Mouse (Mus musculus) urinary bladder, postnatal 4 days (tissue): ENCODE results near the gene Fads6.

Experiments
- DNase-seq, 2 experiments: peaks; one replicate each; pipeline ENCODE4 v3.0.0; 2021 to 2022; ENCODE audit warnings: low spot score in 2 of 2

Gene Fads6

GRCm38 (mm10) chr11:115257775-115258510 is 39.5 kb downstream of the Fads6 start:
- no peak for DNase-seq

GRCm38 (mm10) chr11:115251258-115251657 is 46.2 kb downstream of the Fads6 start:
- DNase-seq = no peak

DNA sequence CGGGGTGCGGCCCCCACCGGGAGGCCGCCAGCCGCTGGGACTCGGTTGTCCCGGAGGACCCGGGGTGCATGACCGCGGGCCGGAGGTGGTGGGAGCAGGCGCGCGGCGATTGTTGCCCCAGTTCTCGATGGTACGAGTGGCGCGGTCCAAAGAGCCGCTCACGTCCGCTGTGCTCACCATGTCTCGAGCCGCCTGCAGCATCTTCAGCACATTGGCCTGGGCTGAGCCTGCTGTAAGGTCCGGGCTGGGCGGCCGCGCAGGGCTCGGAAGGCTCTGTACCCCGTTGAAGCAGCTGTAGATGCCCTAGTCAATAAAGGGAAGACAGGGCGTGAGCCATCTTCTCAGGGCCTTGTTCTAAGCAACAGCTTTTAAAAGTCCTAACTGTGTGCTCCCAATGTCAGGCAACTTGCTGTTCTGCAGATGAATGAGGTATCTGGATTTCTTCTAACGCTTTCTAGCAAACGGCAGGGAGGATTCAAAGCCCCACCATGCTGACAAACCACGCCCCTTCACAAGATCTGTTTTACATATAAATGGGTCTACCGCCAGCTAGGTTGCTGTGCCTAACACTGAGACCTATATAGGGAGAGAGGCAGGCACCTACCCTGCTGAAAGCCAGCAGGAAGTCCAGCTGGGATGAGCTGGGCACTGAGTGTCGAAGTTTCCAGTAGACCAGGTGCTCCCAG is 46.9 kb downstream of the Fads6 start:
- no peak for DNase-seq

DNA sequence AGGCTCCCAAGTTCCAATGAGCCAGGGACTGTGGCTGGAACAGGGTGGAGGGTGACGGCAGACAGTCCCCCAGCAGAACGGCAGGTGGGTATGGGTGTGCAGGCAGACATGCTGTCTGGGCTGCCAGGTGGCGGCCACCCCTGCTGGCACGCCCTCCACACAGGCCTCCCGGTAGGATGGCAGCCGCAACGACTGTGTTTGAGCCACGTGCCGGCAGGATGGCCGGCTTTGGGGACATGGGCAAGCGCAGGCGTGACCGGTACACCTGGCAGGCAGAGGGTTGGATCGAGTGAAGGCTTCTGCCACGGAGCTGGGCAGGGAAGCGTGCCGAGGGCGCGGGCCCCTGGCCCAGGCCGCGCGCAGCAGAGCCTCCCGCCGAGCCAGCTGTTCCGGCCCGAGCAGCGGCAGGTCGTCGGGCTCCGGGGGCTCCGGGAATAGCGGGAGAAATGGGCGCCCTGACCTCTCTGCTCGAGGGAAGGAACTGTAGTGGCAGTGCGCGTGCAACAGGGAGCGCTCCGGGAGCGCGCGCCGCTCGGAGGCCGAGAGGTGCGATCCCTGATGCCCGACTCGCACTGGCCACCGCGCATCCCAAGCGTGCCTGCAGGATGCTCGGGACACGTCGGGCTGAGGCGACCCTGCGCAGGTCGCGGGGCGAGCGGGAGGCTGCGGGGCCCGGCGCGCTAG is 47.6 kb downstream of the Fads6 start:
- no peak for DNase-seq

GRCm38 (mm10) chr11:115247945-115248344 is 49.5 kb downstream of the Fads6 start:
- no peak for DNase-seq

GRCm38 (mm10) chr11:115247240-115247639 is 50.2 kb downstream of the Fads6 start:
- DNase-seq = no peak

- DNase-seq = no peak
Measured at GRCm38 (mm10) chr11:115246386-115246785, 51.1 kb downstream of the Fads6 start.

GRCm38 (mm10) chr11:115244840-115245239 is 52.6 kb downstream of the Fads6 start:
- no peak for DNase-seq

DNA sequence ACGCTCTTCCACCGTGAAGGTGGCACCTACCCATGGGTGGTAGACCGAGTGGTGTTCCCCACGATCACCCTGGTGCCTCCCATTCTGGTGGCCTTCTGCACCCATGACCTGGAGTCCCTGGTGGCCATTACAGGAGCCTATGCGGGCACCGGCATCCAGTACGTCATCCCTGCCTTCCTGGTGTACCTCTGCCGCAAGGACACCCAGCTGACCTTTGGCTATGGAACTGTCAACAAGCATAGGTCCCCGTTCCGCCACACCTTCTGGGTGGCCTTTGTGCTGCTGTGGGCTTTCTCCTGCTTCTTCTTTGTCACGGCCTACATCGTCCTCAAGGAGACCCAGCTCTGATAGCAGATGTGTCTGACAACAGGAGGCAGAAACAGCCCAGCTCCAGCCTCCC is 53.7 kb downstream of the Fads6 start:
- DNase-seq = no peak

DNA sequence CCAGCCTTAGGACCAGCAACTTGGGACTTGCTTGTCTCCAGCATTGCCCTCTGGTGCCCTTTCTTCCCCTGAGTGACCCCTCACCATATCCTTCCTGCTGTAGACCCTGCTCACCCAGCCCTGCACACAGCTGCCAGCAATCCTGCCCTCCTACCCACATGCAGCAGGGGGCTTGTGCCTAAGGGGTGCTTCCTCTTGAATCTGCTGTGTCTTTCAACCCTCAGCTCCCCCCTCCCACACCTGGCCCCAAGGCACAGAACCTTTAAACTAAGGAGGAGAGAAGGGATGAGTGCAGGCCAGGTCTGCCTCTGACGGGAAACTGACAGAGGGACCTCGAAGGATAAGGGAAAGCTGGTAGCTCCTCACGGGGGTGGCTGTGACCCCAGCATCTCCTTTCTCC is 54.7 kb downstream of the Fads6 start:
- DNase-seq = no peak

DNA sequence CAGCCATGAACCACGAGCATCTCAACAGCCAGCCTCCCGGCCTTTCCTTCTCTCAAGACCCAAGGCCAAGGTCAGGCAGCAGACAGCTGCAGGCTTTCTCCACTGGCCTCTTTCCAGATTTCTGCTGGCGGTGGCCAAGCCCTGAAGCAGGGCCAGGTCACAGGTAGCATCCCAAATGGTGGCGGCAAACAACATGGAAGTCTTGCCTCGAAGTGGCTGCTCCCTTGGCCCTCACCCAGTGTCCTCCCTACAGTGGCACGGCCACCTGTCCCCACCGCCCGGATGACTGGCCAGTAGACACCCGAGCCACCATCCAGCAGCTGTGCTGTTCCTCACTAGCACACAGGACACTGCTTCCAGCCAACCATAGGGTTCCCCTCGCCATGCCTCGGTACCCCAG is 56.1 kb downstream of the Fads6 start:
- DNase-seq = no peak

GRCm38 (mm10) chr11:115236570-115236969 is 60.9 kb downstream of the Fads6 start:
- DNase-seq = no peak

- DNase-seq = no peak
Measured at GRCm38 (mm10) chr11:115234320-115235044, 63.0 kb downstream of the Fads6 start.

DNA sequence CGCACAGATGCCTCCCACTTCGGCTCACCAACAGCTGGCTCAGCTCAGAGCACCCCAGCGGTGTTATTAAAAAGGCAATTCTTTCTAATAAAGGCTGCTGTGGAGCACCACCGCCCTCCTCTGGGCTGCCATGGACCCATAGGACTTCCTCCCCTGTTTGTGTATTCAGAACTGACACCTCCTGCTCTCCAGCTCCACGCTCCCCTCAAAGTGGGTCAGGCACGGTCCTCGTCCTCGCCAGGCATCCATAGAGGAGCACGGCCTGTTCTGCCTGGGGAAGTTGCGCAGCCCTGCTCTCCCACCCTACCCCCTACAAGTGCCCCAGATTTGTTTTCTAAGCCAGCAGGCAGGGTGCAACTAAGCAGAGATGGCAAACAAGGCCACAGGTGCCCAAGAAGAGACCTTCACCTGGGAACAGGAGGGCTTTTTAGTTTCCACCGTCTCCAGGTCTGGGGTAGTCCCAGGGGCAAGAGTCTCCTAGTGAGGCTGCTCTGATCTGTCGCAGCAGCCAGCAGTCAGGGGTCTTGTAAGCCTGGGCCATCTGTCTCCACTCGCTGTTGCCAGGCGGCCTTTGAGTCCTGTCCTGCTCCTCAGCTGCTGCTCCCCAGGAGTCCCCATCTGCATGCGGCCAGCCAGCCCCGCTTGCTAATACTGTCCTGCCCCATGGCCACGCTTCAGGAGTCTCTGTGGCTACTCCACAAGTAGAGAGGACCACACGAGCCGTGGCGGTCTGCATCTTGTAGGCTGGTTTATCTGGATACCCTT is 63.8 kb downstream of the Fads6 start:
- DNase-seq = no peak

- DNase-seq = no peak
Measured at GRCm38 (mm10) chr11:115232889-115233288, 64.6 kb downstream of the Fads6 start.

- DNase-seq = no peak
Measured at GRCm38 (mm10) chr11:115231924-115232323, 65.5 kb downstream of the Fads6 start.

DNA sequence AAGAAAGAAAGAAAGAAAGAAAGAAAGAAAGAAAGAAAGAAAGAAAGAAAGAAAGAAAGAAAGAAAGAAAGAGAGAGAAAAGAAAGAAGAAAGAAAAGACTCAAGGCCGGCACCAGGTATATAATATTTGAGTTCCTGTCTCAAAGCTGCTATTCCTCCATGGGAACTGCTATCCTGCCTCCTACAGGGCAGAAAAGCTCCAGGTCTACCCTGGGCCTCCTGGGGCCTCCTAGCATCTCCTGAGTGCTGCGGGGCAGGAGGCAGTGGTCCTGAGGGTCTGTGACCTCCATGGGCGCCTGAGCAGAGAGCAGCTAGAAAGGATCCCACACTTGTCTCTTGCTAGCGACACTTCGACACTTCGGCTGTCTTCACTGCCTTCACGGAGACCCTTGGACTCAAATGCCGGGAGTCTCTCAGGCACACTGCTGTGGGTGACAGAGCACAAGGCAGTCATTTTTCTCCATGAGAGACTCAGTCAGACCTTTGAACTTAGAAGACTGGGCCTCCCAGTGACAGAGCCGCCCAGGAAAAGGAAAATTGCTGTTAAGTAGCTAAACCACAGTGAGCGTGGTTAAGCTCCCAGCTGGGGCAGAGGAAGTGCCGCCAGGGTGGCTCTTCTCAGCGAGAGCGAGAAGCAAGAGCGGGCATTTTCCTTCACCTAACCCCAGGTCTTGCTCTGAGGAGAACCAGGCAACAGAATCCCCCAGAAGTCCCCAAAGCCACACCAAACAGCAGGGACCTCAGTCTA is 66.1 kb downstream of the Fads6 start:
- no peak for DNase-seq
